Mouse (Mus musculus): ENCODE measurements around the gene Slc22a20.
A peak's percentile ranks its signal among the peaks of the same experiment; 100 is the strongest.

Slc22a20 gene

DNA sequence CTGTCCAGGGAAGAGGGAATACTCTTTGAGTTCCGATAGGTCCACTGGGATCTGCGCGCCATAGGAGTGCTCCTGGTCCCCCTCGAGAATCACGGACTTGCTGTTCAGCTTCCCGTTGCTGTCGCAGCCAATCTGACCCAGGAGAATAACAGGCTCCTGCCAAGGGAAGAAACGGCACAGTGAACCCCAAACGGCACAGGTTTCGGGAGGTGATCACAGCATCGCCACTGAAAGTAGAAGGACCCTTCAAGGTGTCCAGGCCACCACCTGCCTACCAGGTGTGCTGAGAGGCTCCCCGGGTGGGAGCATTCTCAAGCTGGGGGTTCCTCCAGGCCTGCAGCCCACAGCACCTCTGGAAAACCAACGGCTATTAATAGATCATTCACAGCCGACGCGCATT, 34.3 kb downstream of the Slc22a20 start:
- no peak for DNase-seq (ENCODE audit: low read depth)

- no peak for DNase-seq (ENCODE audit: low read depth)
Measured at GRCm38 (mm10) chr19:5950218-5950617, 35.7 kb downstream of the Slc22a20 start.

- no peak for DNase-seq (ENCODE audit: low read depth)
Measured at GRCm38 (mm10) chr19:5945891-5946290, 40.1 kb downstream of the Slc22a20 start.

- DNase-seq (ENCODE audit: low read depth): no peak
Measured at GRCm38 (mm10) chr19:5945027-5945426, 40.9 kb downstream of the Slc22a20 start.

DNA sequence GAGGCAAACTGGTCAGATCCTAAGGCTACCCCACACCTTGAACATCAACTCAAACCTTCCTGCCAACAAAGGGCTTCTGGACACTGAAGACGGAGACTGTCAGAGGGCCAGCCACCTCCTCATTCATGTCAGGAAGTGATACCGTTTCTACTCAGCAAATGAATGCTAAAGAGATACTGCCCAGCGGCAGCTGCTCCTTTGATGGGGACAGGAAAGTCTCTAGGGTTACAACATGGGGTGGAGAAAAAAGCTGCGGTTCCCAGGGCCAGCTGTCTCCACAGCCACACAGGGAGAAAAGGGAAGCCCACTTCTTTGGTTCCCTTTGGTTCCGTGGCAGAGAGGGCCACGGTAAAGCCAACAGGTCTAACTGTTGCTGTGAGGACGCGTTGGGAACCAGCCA, 41.8 kb downstream of the Slc22a20 start:
- DNase-seq (ENCODE audit: low read depth): no peak

DNA sequence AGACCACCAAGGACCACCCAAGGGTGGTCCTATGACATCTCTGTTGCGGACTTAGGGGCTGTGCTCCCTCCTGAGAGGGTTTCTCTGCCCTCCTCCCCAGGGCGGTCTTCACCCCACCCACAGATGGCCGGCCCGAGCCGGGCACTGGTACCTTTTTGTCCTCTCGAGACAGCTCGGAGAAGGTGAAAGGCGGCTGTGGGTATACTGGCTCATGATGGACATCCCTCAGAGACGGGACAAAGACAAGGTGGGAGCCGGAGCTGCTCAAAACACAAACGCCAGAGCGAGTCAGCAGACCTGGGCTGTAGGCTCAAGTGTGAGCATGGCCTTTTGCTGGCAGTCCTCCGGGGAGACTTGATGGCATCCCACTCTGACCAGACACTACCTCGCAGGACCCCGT, 42.5 kb downstream of the Slc22a20 start:
- DNase-seq (ENCODE audit: low read depth): no peak

DNA sequence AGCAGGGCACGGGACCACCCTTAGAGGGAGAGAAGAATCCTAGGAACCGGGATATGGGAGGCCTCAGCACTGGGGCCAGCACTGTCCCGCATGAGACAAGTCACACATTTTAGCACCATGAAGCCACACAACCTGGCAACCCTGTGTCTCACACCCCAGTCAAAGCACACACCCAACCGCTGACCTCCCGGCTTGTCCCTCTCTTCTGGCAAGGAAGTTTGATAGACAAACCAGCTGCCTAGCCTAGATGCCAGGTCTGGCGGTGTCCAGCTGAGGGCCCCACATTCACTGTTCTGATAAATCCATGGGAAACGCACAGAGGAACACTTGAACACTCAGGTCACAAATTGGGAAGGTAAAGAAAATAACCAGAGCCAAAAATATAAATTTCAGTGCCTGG, 43.4 kb downstream of the Slc22a20 start:
- DNase-seq (ENCODE audit: low read depth): no peak

- DNase-seq (ENCODE audit: low read depth): no peak
Measured at GRCm38 (mm10) chr19:5940656-5941055, 45.3 kb downstream of the Slc22a20 start.

DNA sequence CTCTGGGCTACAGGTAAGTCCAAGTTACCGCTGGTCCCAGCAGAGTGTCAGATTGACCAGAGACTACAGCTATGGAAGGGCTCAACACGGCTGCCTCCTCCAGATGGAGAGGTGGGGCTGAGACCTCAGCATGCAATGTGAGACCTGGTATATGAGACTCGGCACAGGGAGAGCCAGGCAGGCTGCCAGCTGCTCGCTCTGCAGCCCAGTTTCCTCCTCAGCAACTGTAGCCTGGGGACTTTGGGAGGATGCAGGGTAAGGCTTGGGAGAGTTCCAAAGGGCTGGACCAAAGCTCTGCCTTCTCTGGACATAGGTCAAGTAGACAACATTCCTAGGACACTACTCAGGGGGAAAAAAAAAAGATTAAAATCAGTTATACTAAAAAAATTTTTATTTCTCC, 45.8 kb downstream of the Slc22a20 start:
- DNase-seq (ENCODE audit: low read depth): no peak

DNA sequence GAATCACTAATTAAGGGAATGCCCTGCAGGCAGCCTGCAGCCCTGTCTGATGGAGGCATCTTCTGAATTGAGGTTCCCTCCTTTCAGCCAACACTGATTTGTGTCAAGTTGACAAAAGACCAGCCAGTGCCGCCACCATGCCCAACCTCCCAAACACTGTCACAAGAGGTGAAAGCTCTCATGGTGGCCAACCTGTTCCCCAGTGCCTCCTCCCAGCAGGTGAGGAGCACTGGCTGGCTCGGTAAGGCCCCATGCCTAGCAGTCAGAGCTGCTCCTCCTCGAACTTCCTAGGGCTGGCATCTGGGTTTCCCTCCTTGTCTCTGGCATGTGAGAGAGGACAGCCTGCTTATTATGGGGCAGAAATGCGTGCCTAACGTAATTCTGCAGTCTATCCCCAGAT, 46.2 kb downstream of the Slc22a20 start:
- no peak for DNase-seq (ENCODE audit: low read depth)

- DNase-seq (ENCODE audit: low read depth): no peak
Measured at GRCm38 (mm10) chr19:5938516-5938915, 47.4 kb downstream of the Slc22a20 start.

- no peak for DNase-seq (ENCODE audit: low read depth)
Measured at GRCm38 (mm10) chr19:5937836-5938406, 48.0 kb downstream of the Slc22a20 start.

GRCm38 (mm10) chr19:5937095-5937835, 48.7 kb downstream of the Slc22a20 start:
- no peak for DNase-seq (ENCODE audit: low read depth)

DNA sequence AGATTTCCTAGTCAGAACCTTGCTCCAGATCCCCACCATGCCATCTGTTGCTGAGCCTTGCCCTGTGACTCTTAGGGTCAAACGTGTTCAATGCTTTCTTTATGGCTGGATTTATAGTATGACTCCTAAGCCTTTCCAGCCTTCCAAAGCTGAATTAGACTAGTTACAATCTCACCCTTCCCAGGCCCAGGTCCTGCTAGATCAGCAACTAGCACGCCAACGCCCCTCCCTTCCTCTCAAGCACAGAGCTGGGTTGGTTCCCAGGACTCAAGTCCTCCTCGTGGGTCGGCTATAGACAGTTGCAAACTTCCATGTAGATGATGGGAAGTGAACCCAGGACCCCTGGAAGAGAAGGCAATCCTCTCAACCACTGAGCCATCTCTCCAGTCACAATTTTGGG, 50.3 kb downstream of the Slc22a20 start:
- DNase-seq (ENCODE audit: low read depth): no peak

DNA sequence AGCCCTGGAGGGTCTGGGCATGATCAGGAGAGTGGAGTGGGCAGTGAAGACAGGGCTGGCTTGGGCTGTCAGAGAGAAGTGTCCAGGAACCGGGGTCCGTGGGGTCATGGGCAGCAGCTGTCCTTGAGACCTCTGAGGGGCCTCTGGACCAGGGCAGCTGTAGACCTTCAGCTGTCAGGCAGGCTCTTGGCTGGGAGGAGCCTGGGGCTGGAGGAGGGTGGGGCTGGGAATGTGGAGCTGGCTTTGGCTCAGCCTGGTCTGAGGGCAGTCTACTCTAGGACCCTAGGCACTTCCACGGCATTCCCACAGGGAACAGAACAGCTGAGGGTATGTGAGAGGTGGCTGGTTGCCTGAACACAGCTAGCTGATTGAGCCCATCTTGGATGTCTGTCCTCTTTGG, 50.7 kb downstream of the Slc22a20 start:
- DNase-seq (ENCODE audit: low read depth): no peak

DNA sequence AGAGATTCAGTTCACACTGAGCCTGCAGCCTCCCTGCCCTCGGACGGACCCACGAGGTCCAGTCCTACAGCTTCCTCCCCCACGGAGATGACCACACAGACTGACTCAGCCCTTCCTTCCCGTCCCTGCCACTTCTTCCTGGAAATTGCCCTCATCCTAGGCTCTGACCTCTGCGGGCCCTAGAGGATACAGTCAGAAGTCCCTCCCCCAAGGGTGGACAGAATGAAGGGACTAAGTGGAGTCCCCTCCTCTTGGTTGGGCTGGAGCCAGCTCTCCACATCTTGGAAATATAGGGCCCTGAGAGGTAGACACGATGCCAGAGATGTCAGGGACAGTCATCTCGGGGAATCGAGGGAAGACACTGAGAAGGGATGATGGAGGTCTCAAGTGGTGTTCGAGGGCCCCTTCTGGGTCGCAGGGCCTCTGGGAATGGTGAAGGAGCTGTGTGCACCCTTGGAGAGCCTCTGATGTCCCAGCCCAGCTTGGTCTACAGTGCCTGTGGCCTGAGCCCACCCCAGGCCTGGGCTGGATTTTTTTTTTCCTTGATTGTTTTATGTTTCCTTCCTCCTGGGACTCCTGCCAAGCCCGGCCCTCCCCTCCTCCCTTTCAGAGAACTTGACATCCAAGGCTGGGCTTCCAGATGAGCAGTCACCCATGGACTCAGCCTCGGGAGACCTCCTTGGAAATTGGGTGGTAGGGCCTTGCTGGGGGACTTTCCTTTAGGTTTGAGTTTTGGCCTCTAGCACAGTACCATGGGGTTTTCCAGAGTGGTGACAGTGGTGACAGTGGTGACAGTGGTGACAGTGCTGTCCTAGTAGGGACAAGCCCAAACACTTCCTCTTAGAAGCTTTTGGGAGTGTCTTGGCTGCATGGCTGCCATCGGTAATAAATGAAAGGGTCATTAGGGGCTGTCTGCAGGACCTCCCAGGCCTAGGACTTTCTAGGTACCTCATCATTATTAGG, 56.0 kb downstream of the Slc22a20 start:
- DNase-seq (ENCODE audit: low read depth): no peak

DNA sequence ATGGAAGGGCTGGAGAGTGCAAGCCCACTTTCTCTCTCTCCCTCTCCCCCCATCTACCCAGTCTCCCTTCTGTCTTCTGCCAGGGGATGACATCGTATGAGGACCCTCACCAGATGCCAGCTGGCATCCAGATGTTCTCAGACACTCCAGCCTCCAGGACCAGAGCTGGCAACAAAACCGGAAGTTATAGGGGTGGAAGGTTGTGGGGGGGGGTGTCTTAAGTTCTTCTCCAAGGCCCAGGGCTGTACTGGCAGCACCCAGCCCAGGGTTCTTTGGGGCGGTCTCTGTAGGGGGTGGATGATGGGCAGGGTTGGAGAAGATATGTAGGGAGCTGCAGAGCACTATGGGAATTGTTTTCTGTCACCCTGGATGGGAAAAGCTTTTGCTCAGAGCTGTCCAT, 57.4 kb downstream of the Slc22a20 start:
- DNase-seq (ENCODE audit: low read depth): no peak

GRCm38 (mm10) chr19:5928104-5928503, 57.8 kb downstream of the Slc22a20 start:
- no peak for DNase-seq (ENCODE audit: low read depth)

- no peak for DNase-seq (ENCODE audit: low read depth)
Measured at GRCm38 (mm10) chr19:5927532-5927931, 58.4 kb downstream of the Slc22a20 start.

DNA sequence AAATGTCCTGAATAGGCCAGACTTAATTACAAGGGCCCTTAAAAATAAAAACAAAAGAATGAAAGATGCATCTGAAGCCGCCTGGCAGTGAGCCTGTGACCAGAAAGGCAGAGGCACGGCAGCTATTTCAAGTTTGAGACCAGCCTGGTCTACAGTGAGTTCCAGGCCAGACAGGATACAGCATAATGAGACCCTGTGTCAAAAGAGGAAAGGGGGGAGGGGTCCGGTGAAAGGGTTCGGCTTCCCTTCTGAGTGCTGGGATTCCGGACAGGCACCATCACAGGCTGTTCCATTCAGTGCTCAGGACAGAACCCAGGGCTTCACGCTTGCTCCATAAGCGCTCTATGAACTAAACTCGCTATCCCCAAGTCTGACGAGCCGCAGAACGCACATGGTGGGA, 58.9 kb downstream of the Slc22a20 start:
- no peak for DNase-seq (ENCODE audit: low read depth)

DNA sequence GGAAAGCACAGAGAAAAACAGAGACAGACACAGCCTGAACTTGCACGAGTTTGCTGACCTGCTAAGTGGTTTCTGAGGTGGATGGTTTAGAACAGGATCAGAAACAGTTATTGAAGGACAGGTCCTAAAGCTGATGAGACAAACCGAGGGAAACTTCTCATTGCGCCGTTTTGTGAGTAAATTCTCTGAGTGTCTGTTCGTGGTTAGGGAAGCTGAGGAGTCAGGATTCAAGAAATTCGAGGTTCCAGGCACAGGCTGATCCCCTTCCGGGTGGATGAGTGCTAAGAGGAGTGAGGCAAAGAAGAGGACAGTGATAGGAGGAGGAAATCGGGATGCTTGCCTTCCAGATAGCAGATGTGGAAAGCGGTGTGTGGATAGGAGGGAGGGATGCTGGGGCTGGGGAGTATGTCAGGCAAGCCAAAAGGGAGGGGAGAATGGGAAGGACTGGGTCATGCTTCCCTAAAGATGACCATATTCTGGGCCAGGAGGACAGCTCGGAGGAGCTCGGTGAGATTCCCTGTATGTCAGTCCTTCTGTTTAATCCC, 60.6 kb downstream of the Slc22a20 start:
- no peak for DNase-seq (ENCODE audit: low read depth)

GRCm38 (mm10) chr19:5924713-5925093, 61.2 kb downstream of the Slc22a20 start, which contains the start of gene Cdc42ep2:
Gene Cdc42ep2 (minus strand): TSS chr19:5924816.
- DNase-seq (ENCODE audit: low read depth): peak; percentile 94

Measured in c-Kit-positive CD71-negative TER-119-negative erythroid progenitor cells, embryonic 14.5 days (primary cell).